Mouse (Mus musculus): Measurements from ENCODE around the gene Pigx. TPM values are rescaled to one million over a fixed set of nuclear protein-coding genes. Genes with fewer than 3 reads are reported as not detected.

Pigx gene
- polyA plus RNA-seq, 1 experiment: not detected

DNA sequence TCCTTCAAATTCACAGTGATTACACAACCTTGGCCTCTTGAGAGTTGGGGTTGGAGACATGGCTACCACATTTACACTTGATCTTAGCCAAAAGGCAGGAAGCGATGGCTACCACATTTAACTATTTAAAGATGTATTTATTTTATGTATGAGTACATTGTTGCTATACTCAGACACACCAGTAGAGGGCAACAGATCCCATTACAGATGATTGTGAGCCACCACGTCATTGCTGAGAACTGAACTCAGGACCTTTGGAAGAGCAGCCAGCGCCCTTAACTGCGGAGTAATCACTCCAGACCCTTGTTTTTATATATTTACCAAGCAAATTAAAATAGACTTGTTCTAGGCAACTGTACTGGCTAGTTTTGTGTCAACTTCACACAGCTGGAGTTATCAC, 57.2 kb downstream of the Pigx start:
- Histone ChIP-seq H3K4me1 (ENCODE audit: control insufficient read depth, insufficient read depth, low read length) (no peaks in the 10 kb centered on the region), H3K27ac (ENCODE audit: insufficient read depth, low read depth, low read length) (no peak overlapping the region), H3K4me3 (ENCODE audit: insufficient read depth, low read depth, low read length) (no peak overlapping the region)
- WGBS: 88% methylated on average over 4 of the region's 4 CpGs
- TF ChIP-seq CTCF (IDR thresholded peaks at IDR 0.05; ENCODE audit: insufficient read depth, low read depth, low read length) (peak; percentile 18; the same call in 1 of the 2 replicates), POLR2A (IDR thresholded peaks at IDR 0.05; ENCODE audit: insufficient read depth, low read depth, low read length) (no peak)

Other genes with a start within 250 kb of the Pigx start
- gene Meltf, start 220.9 kb downstream of the Pigx start, polyA plus RNA-seq (2012; ENCODE audit: insufficient read depth, insufficient read length, low replicate concordance, missing spikeins): not detected in 2 replicates
- not detected in 2 replicates for gene Pigz, start 165.9 kb downstream of the Pigx start, polyA plus RNA-seq (2012; ENCODE audit: insufficient read depth, insufficient read length, low replicate concordance, missing spikeins)
- gene 0610012G03Rik, start 151.2 kb downstream of the Pigx start, polyA plus RNA-seq (2012; ENCODE audit: insufficient read depth, insufficient read length, low replicate concordance, missing spikeins): not detected in 2 replicates
- gene Ncbp2, start 151.2 kb downstream of the Pigx start, polyA plus RNA-seq (2012; ENCODE audit: insufficient read depth, insufficient read length, low replicate concordance, missing spikeins): not detected in 2 replicates
- gene Senp5, start 96.5 kb downstream of the Pigx start, polyA plus RNA-seq (2012; ENCODE audit: insufficient read depth, insufficient read length, low replicate concordance, missing spikeins): not detected in 2 replicates
- 52.8 TPM in 1 of 2 replicates, not detected in the other for gene Pak2, start 20.4 kb downstream of the Pigx start, polyA plus RNA-seq (2012; ENCODE audit: insufficient read depth, insufficient read length, low replicate concordance, missing spikeins)
- gene Cep19, start 60 bp upstream of the Pigx start, polyA plus RNA-seq (2012; ENCODE audit: insufficient read depth, insufficient read length, low replicate concordance, missing spikeins): 179 TPM in 1 of 2 replicates, not detected in the other
- gene Nrros, start 65.9 kb upstream of the Pigx start, polyA plus RNA-seq (2012; ENCODE audit: insufficient read depth, insufficient read length, low replicate concordance, missing spikeins): not detected in 2 replicates
- gene Bex6, start 80.1 kb upstream of the Pigx start, polyA plus RNA-seq (2012; ENCODE audit: insufficient read depth, insufficient read length, low replicate concordance, missing spikeins): not detected in 2 replicates
- not detected in 2 replicates for gene Fbxo45, start 147.4 kb upstream of the Pigx start, polyA plus RNA-seq (2012; ENCODE audit: insufficient read depth, insufficient read length, low replicate concordance, missing spikeins)
- not detected in 2 replicates for gene Wdr53, start 147.5 kb upstream of the Pigx start, polyA plus RNA-seq (2012; ENCODE audit: insufficient read depth, insufficient read length, low replicate concordance, missing spikeins)
- gene Smco1, start 171.7 kb upstream of the Pigx start, polyA plus RNA-seq (2012; ENCODE audit: insufficient read depth, insufficient read length, low replicate concordance, missing spikeins): not detected in 2 replicates
- not detected in 2 replicates for gene Rnf168, start 177.7 kb upstream of the Pigx start, polyA plus RNA-seq (2012; ENCODE audit: insufficient read depth, insufficient read length, low replicate concordance, missing spikeins)
- 56.5 TPM in 1 of 2 replicates, not detected in the other for gene Ubxn7, start 232.5 kb upstream of the Pigx start, polyA plus RNA-seq (2012; ENCODE audit: insufficient read depth, insufficient read length, low replicate concordance, missing spikeins)

Data from olfactory bulb, adult 2 months (tissue).